Mouse (Mus musculus): ENCODE data around the gene Brip1.

Gene Brip1

GRCm38 (mm10) chr11:86107276-86107675 lies 93.7 kb downstream of the Brip1 start:
- DNase-seq (ENCODE audit: low spot score), result no peak

- DNase-seq (ENCODE audit: low spot score), result peak; percentile 85
These were observed 94.4 kb downstream of the Brip1 start for GRCm38 (mm10) chr11:86106596-86106995.

- no peak for DNase-seq (ENCODE audit: low spot score)
These were observed 99.8 kb downstream of the Brip1 start for GRCm38 (mm10) chr11:86101191-86101590.

- peak; percentile 64 for DNase-seq (ENCODE audit: low spot score)
These were observed 101.7 kb downstream of the Brip1 start for GRCm38 (mm10) chr11:86099341-86099740.

GRCm38 (mm10) chr11:86088815-86089214 lies 112.2 kb downstream of the Brip1 start:
- no peak for DNase-seq (ENCODE audit: low spot score)

- no peak for DNase-seq (ENCODE audit: low spot score)
These were observed 116.5 kb downstream of the Brip1 start for GRCm38 (mm10) chr11:86084522-86084921.

GRCm38 (mm10) chr11:86078025-86078424 lies 123.0 kb downstream of the Brip1 start:
- no peak for DNase-seq (ENCODE audit: low spot score)

- DNase-seq (ENCODE audit: low spot score), result no peak
These were observed 124.0 kb downstream of the Brip1 start for GRCm38 (mm10) chr11:86076966-86077365.

GRCm38 (mm10) chr11:86076403-86076802 lies 124.6 kb downstream of the Brip1 start:
- no peak for DNase-seq (ENCODE audit: low spot score)

GRCm38 (mm10) chr11:86075371-86075770 lies 125.6 kb downstream of the Brip1 start:
- DNase-seq (ENCODE audit: low spot score), result no peak

GRCm38 (mm10) chr11:86068651-86069050 lies 132.3 kb downstream of the Brip1 start:
- DNase-seq (ENCODE audit: low spot score), result no peak

GRCm38 (mm10) chr11:86067154-86067553 lies 133.8 kb downstream of the Brip1 start:
- DNase-seq (ENCODE audit: low spot score), result peak; percentile 71

- DNase-seq (ENCODE audit: low spot score), result no peak
These were observed 136.1 kb downstream of the Brip1 start for GRCm38 (mm10) chr11:86064881-86065280.

- no peak for DNase-seq (ENCODE audit: low spot score)
These were observed 139.8 kb downstream of the Brip1 start for GRCm38 (mm10) chr11:86061243-86061642.

GRCm38 (mm10) chr11:86059123-86059522 lies 141.9 kb downstream of the Brip1 start:
- DNase-seq (ENCODE audit: low spot score), result peak; percentile 59

GRCm38 (mm10) chr11:86055806-86056205 lies 145.2 kb downstream of the Brip1 start:
- DNase-seq (ENCODE audit: low spot score), result no peak

- DNase-seq (ENCODE audit: low spot score), result peak; percentile 10
These were observed 149.6 kb downstream of the Brip1 start for GRCm38 (mm10) chr11:86051383-86051782.

GRCm38 (mm10) chr11:86050430-86051280 lies 150.3 kb downstream of the Brip1 start:
- DNase-seq (ENCODE audit: low spot score), result peak; percentile 33

GRCm38 (mm10) chr11:86039994-86040393 lies 161.0 kb downstream of the Brip1 start:
- no peak for DNase-seq (ENCODE audit: low spot score)

GRCm38 (mm10) chr11:86039355-86039754 lies 161.6 kb downstream of the Brip1 start:
- no peak for DNase-seq (ENCODE audit: low spot score)

GRCm38 (mm10) chr11:86038701-86039100 lies 162.3 kb downstream of the Brip1 start:
- DNase-seq (ENCODE audit: low spot score), result no peak

GRCm38 (mm10) chr11:86032910-86033309 lies 168.1 kb downstream of the Brip1 start:
- no peak for DNase-seq (ENCODE audit: low spot score)

GRCm38 (mm10) chr11:86028034-86028433 lies 173.0 kb downstream of the Brip1 start:
- DNase-seq (ENCODE audit: low spot score), result no peak
